8 mouse cellular contexts compared by ENCODE assay signal in the genomic region with DNA sequence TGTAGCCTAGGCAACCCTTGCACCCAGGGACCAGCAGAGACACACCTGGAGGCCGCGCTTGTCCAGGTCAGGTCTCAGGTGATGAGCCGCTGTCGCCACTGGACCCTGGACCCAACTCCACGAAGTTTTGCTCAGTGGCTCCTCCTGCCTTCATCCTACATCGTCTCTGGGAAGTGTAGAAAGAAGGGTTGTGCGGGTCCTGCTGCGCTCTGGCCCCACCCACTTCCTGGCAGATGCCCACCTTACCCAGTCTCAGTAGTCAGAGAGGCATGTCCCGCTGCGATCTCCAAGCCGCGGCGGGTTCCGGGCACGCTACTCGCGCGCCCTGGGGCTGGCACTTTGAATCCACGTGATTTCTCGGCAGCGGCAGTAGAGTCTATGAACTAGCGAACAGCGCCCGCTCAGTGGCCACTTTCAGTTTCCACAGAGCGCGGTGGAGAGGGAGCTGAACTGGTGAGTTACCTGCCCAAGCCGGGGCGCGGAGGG. TPM values are rescaled to one million over a fixed set of nuclear protein-coding genes. Genes with fewer than 3 reads are reported as not detected.
DNase-seq lines count a peak whose midpoint lies in the region; ATAC-seq and TF ChIP-seq lines count a peak whose summit lies in the region.

TSS of gene Nlrc5 (plus strand) at position 376 of the 486 bp plus-strand sequence.

- H3K4me1 ChIP-seq in hindbrain, embryonic 16.5 days (ENCODE audit: control insufficient read depth, insufficient read depth, low read depth, low read length) = peaks cover 4% of the 10 kb centered on the region; the same call in 1 of the 2 replicates

- TF ChIP-seq CTCF in gastrocnemius, adult 2 months (IDR thresholded peaks at IDR 0.05) = peak; percentile 37

- H3K9ac ChIP-seq in hindbrain, embryonic 16.5 days (ENCODE audit: low read depth, low read length) = peak within 1 kb of the TSS; percentile 50

- 1% methylated on average over 29 of the region's 29 CpGs for WGBS in hindbrain, embryonic 16.5 days
- WGBS in macrophage (ENCODE audit: missing documents) = 0% methylated on average over 29 of the region's 29 CpGs

- peak within 1 kb of the TSS; percentile 89 for H3K4me2 ChIP-seq in hindbrain, embryonic 16.5 days (ENCODE audit: low read length)

- H3K9me3 ChIP-seq in hindbrain, embryonic 16.5 days (ENCODE audit: control insufficient read depth, low read length) = no peaks in the 10 kb centered on the region

- peak; percentile 42 for ATAC-seq in hindbrain, embryonic 16.5 days

- intact Hi-C loops in gastrocnemius, adult 2 months (cut with DNase I) = no loop called here

- peaks cover 60% of the 10 kb centered on the region for H3K79me2 ChIP-seq in macrophage (ENCODE audit: inconsistent target)

- DNase-seq in NIH3T3 (ENCODE audit: low read depth) = peak; percentile 62
- peak; percentile 23 to 33 for DNase-seq in cerebellum, postnatal 4 days (ENCODE audit: low spot score in 2 of 2)
- peak; percentile 82 for DNase-seq in gastrocnemius, adult 2 months
- DNase-seq in left cerebral cortex, adult 18-20 months (ENCODE audit: low spot score in 2 of 2) = peak; percentile 25 to 59
- peak; percentile 42 for DNase-seq in retina, postnatal 7 days (ENCODE audit: low read depth, low spot score)
- peak; percentile 58 to 72 for DNase-seq in urinary bladder, adult 18-20 months (ENCODE audit: low spot score in 2 of 2)

- H3K27ac ChIP-seq in gastrocnemius, adult 2 months = peak within 1 kb of the TSS; percentile 67
- no peak within 1 kb of the TSS for H3K27ac ChIP-seq in hindbrain, embryonic 16.5 days (ENCODE audit: low read depth, low read length)
- H3K27ac ChIP-seq in macrophage = peak within 1 kb of the TSS; percentile 66

- peak within 1 kb of the TSS; percentile 78 for H3K4me3 ChIP-seq in gastrocnemius, adult 2 months
- H3K4me3 ChIP-seq in hindbrain, embryonic 16.5 days (ENCODE audit: low read length) = peak within 1 kb of the TSS; percentile 48
- H3K4me3 ChIP-seq in macrophage (ENCODE audit: inconsistent target) = peak within 1 kb of the TSS; percentile 78

- 0 out of 2 replicates have a peak, but pooled peaks cover 3% of the 10 kb centered on the region for H3K27me3 ChIP-seq in hindbrain, embryonic 16.5 days (replicated peaks; ENCODE audit: control insufficient read depth, insufficient read depth, low read length)

- no peaks in the 10 kb centered on the region for H3K36me3 ChIP-seq in hindbrain, embryonic 16.5 days (ENCODE audit: control insufficient read depth, insufficient read depth, low read length)
- H3K36me3 ChIP-seq in macrophage (ENCODE audit: inconsistent target) = no peaks in the 10 kb centered on the region; the same call in 1 of the 2 replicates

RNA-seq across cellular contexts. Expression of gene Nlrc5, which starts in this region (rescaled TPM):
- 1 to 10 TPM in 1 of 2 experiments, under 1 TPM in 1; 0.43 to 1.1 TPM for total RNA-seq in gastrocnemius, adult 2 months (2021)
- polyA plus RNA-seq in hindbrain, embryonic 16.5 days (2015; fragmentation: Nextera tagmentation; extraction: Ambion mirVana) = 0.11 and 0.31 TPM in 2 replicates
- 1 to 10 TPM; 1.4 to 1.5 TPM for total RNA-seq in left cerebral cortex, adult 18-20 months (2021)
- total RNA-seq in macrophage (2018; cell fraction: chromatin; rRNA removed) = 1,000 to 10,000 TPM in 12 of 26 experiments, 100 to 1,000 TPM in 14; 325 to 1,572 (median 997) TPM
- 100 to 1,000 TPM in 7 of 26 experiments, 10 to 100 TPM in 19; 29.3 to 146 (median 56.2) TPM for total RNA-seq in macrophage (2018; cell fraction: cytosol; rRNA removed)
- 100 to 1,000 TPM; 178 to 905 (median 451) TPM for total RNA-seq in macrophage (2018; cell fraction: nucleus; rRNA removed)
- polyA plus RNA-seq in macrophage (2018) = 28.0 to 62.9 TPM (median 33.5 TPM) in 3 replicates

Comparison
In these comparisons a context has a peak if more than half of its experiments do, and no peak if none do; other contexts are left out.
1. RNA of gene Nlrc5 (polyA plus RNA-seq): 28.0 to 62.9 TPM in macrophage; 0.11 to 0.31 TPM in hindbrain, embryonic 16.5 days; every median in the first group is over 10 times any median in the second.
2. Peak in ATAC-seq, H3K4me3 ChIP-seq, H3K9ac ChIP-seq and H3K4me2 ChIP-seq in hindbrain, embryonic 16.5 days; RNA of the gene not detected or under 1 TPM.
3. DNase-seq: peak in every context shown above with its lines; median percentile 82 in gastrocnemius, adult 2 months; 65 in urinary bladder, adult 18-20 months; 62 in NIH3T3; 42 in left cerebral cortex, adult 18-20 months; 42 in retina, postnatal 7 days; 28 in cerebellum, postnatal 4 days.
4. Peak in every context shown above with its lines, with median percentiles within 50 percentile points of each other: H3K4me3 ChIP-seq.